Mouse (Mus musculus): Measurements from ENCODE around the gene Tyms. TPM values are rescaled to one million over a fixed set of nuclear protein-coding genes. Genes with fewer than 3 reads are reported as not detected.

Gene Tyms
- polyA plus RNA-seq (2017; shearing (Covaris generic)): 4.6 TPM

DNA sequence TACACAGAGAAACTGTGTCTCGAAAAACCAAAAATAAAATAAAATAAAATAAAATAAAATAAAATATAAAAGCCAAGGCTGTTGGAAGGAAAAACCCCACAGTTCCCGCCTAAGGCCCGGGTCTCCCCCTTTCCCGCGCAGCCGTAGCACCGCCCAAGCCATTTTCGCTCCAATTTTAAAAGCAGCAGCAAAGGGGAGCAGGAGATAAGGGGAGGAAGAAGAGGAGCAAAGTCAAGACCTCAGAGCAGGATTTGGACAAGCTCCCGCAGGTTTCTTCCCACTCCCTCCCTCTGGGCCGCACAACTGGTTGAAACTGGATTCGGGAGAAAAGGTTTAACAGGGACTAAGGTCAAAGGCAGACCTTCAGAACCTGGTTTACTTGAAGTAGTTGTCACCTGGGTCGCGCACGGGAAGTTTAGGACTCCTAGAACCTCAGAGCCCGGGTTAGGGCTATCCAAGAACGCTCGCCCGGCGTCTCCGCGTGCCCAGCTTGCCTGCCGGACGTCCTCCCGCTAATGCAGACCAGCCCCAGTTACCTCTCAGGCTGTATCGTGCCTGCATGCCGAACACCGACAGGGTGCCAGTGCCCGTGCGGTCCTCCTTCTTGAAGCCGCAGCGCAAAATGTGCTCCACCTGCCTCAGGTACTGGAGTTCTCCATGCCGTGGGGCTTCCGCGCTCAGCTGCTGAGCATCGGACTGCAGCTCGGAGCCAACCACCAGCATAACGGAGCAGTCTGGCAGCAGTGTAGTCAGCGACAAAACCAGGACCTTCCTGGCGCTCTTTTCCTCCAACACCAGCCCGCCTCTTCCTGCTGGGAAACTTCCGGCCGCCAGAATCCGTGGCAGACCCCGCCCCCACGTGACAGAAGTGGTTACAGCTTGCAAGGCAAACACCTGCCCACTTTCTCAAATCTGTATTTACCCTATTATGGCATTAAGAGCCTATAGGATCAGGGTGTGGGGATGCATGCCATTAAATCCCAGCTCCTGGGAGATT, at the start of gene Tyms:
Tyms (minus strand) TSS at position 793 of the 997 bp plus-strand sequence.

DNA sequence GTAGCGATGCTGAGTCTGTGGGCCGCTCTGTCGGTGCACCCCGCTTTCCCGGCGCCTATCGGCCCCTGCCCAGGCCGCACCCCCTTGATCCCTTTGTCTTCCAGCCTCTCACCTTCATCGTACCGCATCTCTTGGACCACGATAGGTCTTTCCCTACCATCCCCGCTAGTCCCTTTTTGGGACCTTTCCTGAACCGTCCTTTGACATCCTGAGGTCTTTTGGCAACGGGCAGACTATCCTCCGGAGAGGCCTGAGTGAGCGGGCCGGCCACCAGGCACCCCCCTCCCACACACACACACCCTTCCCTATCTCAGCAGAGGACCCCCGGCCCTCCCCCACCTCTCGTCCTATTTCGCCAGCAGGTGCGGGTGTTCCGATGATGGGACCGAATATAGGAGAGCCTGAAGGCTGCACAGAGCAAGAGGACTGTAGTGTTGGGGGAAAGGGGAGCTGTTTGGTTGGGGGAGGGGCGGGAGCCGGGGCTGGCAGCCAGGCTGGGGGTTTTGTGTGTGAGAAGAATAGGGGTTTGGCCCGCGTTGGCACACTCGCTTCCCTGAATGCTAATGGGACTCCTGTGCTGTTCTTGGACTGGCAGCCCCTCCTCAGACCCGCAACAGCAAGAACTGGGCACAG, 32.4 kb upstream of the Tyms start, which contains the start of gene 3110082J24Rik:
3110082J24Rik (minus strand) TSS at position 419 of the 633 bp plus-strand sequence.

DNA sequence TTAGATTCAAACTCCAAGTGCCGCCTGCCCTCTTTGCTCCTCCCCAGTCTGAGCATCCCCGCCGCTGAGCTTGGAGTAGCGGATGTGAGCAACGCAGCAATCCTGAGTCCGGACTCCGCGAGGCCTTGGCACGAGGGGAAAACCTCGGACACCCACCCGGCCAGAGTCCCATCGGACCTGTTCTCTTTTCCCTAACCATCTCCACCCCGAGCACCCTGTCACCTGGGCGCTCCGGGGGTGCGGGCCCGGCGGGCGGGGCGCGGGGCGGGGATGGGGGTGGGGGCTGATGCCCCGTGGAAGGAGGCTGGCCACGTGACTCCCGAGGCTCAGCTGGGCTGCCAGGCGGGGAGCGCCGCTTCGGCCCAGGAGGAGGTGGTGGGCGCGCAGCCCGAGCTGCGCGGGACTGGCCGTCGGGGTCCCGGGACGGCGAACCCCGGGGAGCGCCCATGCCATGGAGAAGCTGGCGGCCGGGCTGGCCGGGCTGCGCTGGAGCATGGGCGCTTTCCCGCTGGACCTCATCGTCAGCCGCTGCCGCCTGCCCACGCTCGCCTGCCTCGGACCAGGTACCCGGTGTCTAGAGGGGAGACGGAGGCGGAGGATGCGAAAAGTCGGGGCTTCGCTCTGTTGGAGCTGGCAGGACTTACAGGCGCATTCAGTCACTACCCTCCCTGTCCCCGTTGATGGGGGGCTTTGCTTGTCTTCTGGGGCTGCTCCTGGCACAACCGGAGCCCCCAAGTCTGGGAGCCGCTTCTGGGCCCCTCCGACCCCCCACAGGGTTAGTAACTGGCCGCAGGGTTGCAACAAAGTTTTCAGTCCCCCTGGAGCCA, 31.6 kb upstream of the Tyms start, which contains the start of gene Garem2:
Garem2 (plus strand) TSS at position 321 of the 827 bp plus-strand sequence.

DNA sequence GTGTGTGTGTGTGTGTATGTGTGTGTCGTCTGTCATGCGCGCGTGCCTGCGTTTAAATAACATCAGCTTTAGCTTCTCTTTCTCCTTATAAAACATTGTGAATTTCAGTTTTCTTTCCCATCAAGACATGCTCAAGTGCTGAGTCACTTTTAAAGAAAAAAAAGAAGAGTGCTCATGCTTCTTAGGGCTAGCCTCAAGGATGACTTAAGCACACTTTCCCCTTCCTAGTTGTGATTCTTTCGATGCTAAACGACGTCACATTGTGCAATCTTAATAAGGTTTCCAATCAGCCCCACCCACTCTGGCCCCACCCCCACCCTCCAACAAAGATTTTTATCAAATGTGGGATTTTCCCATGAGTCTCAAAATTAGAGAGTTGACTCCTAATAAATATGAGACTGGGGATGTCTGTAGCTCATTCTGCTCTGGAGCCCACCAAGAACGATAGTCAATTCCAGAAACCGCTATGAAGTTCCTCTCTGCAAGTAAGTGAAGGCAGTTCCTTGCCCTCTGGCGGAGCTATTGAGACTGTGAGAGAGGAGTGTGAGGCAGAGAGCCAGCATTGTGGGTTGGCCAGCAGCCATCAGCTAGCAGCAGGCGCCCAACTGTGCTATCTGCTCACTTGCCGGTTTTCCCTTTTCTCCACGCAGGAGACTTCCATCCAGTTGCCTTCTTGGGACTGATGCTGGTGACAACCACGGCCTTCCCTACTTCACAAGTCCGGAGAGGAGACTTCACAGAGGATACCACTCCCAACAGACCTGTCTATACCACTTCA, 60.5 kb downstream of the Tyms start, which contains the start of gene Il6:
Il6 (plus strand) TSS at position 389 of the 778 bp plus-strand sequence.

Other genes starting within 250 kb of the Tyms start
- gene Il6, start 60.5 kb downstream of the Tyms start, polyA plus RNA-seq (2017; shearing (Covaris generic)): 0.19 TPM
- not detected for gene Garem2, start 31.5 kb upstream of the Tyms start, polyA plus RNA-seq (2017; shearing (Covaris generic))
- gene 3110082J24Rik, start 32.5 kb upstream of the Tyms start, polyA plus RNA-seq (2017; shearing (Covaris generic)): not detected
- 91.2 TPM for gene Hadha, start 81.5 kb upstream of the Tyms start, polyA plus RNA-seq (2017; shearing (Covaris generic))
- 219 TPM for gene Hadhb, start 81.6 kb upstream of the Tyms start, polyA plus RNA-seq (2017; shearing (Covaris generic))
- not detected for gene Adgrf3, start 132.1 kb upstream of the Tyms start, polyA plus RNA-seq (2017; shearing (Covaris generic))
- 21.6 TPM for gene Selenoi, start 159.0 kb upstream of the Tyms start, polyA plus RNA-seq (2017; shearing (Covaris generic))
- gene Drc1, start 207.8 kb upstream of the Tyms start, polyA plus RNA-seq (2017; shearing (Covaris generic)): 6.1 TPM